Comparison of ENCODE assay signal across 19 mouse cellular contexts in genomic region chr10:70864650-70865049, GRCm38 (mm10).
"Had no signal": no experiment of that assay in that cellular context is flagged by ENCODE, and none has a peak within 500 bp of the region (broad histone marks: within the 10 kb centered on the region; RNA-seq: fewer than 3 reads in every experiment).

No protein-coding gene starts in this region.

- H3K36me3 ChIP-seq: kidney, embryonic 15.5 days; limb, embryonic 13.5 days; liver, embryonic 13.5 days; midbrain, embryonic 12.5 days; neural tube, embryonic 13.5 days; stomach, embryonic 15.5 days had no signal

- H3K27me3 ChIP-seq: kidney, embryonic 15.5 days; limb, embryonic 13.5 days; liver, embryonic 13.5 days; midbrain, embryonic 12.5 days; neural tube, embryonic 13.5 days; stomach, embryonic 15.5 days had no signal

- DNase-seq: kidney, adult 11 months; kidney, adult 8-10 months; kidney, postnatal 14 days; kidney, postnatal 4 days; left cerebral cortex, postnatal 4 days; liver, embryonic 13.5 days; lung, adult 2 months; lung, postnatal 14 days; lung, postnatal 4 days; retina, postnatal 1 day; right cerebral cortex, postnatal 25 days; spleen, adult 18-20 months; thymus, postnatal 4 days had no signal

- H3K27ac ChIP-seq: kidney, embryonic 15.5 days; limb, embryonic 13.5 days; liver, embryonic 13.5 days; midbrain, embryonic 12.5 days; neural tube, embryonic 13.5 days; stomach, embryonic 15.5 days had no signal

- H3K4me3 ChIP-seq: kidney, embryonic 15.5 days; limb, embryonic 13.5 days; liver, embryonic 13.5 days; midbrain, embryonic 12.5 days; myocyte; neural tube, embryonic 13.5 days; stomach, embryonic 15.5 days had no signal

- H3K4me1 ChIP-seq: kidney, embryonic 15.5 days; liver, embryonic 13.5 days had no signal
